Comparison of ENCODE assay signal across 17 mouse cellular contexts in genomic region chr4:76566006-76566405, GRCm38 (mm10).
"Had no signal": no experiment of that assay in that cellular context is flagged by ENCODE, and none has a peak within 500 bp of the region (broad histone marks: within the 10 kb centered on the region; RNA-seq: fewer than 3 reads in every experiment).

No protein-coding gene starts in this region.

- H3K9ac ChIP-seq: liver, embryonic 13.5 days; liver, embryonic 15.5 days; liver, postnatal 0 days; lung, embryonic 15.5 days; midbrain, embryonic 13.5 days; midbrain, embryonic 15.5 days; neural tube, embryonic 12.5 days had no signal

- H3K4me3 ChIP-seq: liver, embryonic 13.5 days; liver, embryonic 15.5 days; lung, embryonic 15.5 days; megakaryocyte, embryonic 14.5 days; midbrain, embryonic 13.5 days; midbrain, embryonic 15.5 days; neural tube, embryonic 12.5 days had no signal

- H3K4me2 ChIP-seq: liver, embryonic 11.5 days; liver, embryonic 13.5 days; liver, embryonic 15.5 days; lung, embryonic 15.5 days; midbrain, embryonic 11.5 days; midbrain, embryonic 13.5 days; midbrain, embryonic 15.5 days; neural tube, embryonic 12.5 days had no signal

- H3K9me3 ChIP-seq: liver, embryonic 13.5 days; liver, embryonic 15.5 days; lung, embryonic 15.5 days; megakaryocyte, embryonic 14.5 days; midbrain, embryonic 13.5 days; midbrain, embryonic 15.5 days; neural tube, embryonic 12.5 days had no signal

- ATAC-seq: liver, postnatal 0 days; midbrain, embryonic 13.5 days; midbrain, embryonic 15.5 days had no signal

- H3K27ac ChIP-seq: liver, embryonic 13.5 days; liver, embryonic 15.5 days; lung, embryonic 15.5 days; macrophage; midbrain, embryonic 13.5 days; midbrain, embryonic 15.5 days; neural tube, embryonic 12.5 days had no signal

- DNase-seq: liver; liver, embryonic 13.5 days; liver, postnatal 0 days; right cerebral cortex, postnatal 14 days; spleen, adult 18-20 months; thymus, adult 18-20 months; thymus, postnatal 25 days; thymus, postnatal 4 days had no signal

- H3K36me3 ChIP-seq: liver, embryonic 13.5 days; liver, embryonic 15.5 days; lung, embryonic 15.5 days; midbrain, embryonic 13.5 days; midbrain, embryonic 15.5 days; neural tube, embryonic 12.5 days had no signal

- H3K27me3 ChIP-seq: liver, embryonic 13.5 days; liver, embryonic 15.5 days; lung, embryonic 15.5 days; megakaryocyte, embryonic 14.5 days; midbrain, embryonic 13.5 days; midbrain, embryonic 15.5 days; neural tube, embryonic 12.5 days had no signal

- H3K4me1 ChIP-seq: liver, embryonic 13.5 days; liver, embryonic 15.5 days; lung, embryonic 15.5 days; megakaryocyte, embryonic 14.5 days; midbrain, embryonic 13.5 days; midbrain, embryonic 15.5 days; neural tube, embryonic 12.5 days had no signal
